Mouse (Mus musculus): ENCODE data around the gene Xrcc4.
"Not testable (repeated sequence)": the region's sequence is repeated elsewhere in the genome, so short reads cannot be mapped to it uniquely, and the experiment has no call there.

The Xrcc4 gene

GRCm38 (mm10) chr13:90088962-90089824 is at the start of gene Xrcc4, which contains the start of gene Tmem167:
TSS of gene Xrcc4 (minus strand) at chr13:90089608.
TSS of gene Tmem167 (plus strand) at chr13:90089123.
- DNase-seq (ENCODE audit: low read depth, low spot score): peak; percentile 95

- no peak for DNase-seq (ENCODE audit: low read depth, low spot score)
Observed at GRCm38 (mm10) chr13:90136156-90136910, 46.9 kb upstream of the Xrcc4 start.

- no peak for DNase-seq (ENCODE audit: low read depth, low spot score)
Observed at GRCm38 (mm10) chr13:90111681-90112080, 22.3 kb upstream of the Xrcc4 start.

GRCm38 (mm10) chr13:90108746-90109145 is 19.3 kb upstream of the Xrcc4 start:
- not testable (repeated sequence) for DNase-seq (ENCODE audit: low read depth, low spot score)

- no peak for DNase-seq (ENCODE audit: low read depth, low spot score)
Observed at GRCm38 (mm10) chr13:90106139-90106538, 16.7 kb upstream of the Xrcc4 start.

GRCm38 (mm10) chr13:90101514-90101913 is 12.1 kb upstream of the Xrcc4 start:
- DNase-seq (ENCODE audit: low read depth, low spot score): no peak

- no peak for DNase-seq (ENCODE audit: low read depth, low spot score)
Observed at GRCm38 (mm10) chr13:90089825-90090183, 396 bp upstream of the Xrcc4 start.

- no peak for DNase-seq (ENCODE audit: low read depth, low spot score)
Observed at GRCm38 (mm10) chr13:90061877-90062276, 27.5 kb downstream of the Xrcc4 start.

- DNase-seq (ENCODE audit: low read depth, low spot score): no peak
Observed at GRCm38 (mm10) chr13:90052408-90052807, 37.0 kb downstream of the Xrcc4 start.

GRCm38 (mm10) chr13:90051735-90052134 is 37.7 kb downstream of the Xrcc4 start:
- peak; percentile 30 for DNase-seq (ENCODE audit: low read depth, low spot score)

- no peak for DNase-seq (ENCODE audit: low read depth, low spot score)
Observed at GRCm38 (mm10) chr13:90039613-90040012, 49.8 kb downstream of the Xrcc4 start.

GRCm38 (mm10) chr13:90032977-90033376 is 56.4 kb downstream of the Xrcc4 start:
- no peak for DNase-seq (ENCODE audit: low read depth, low spot score)

- no peak for DNase-seq (ENCODE audit: low read depth, low spot score)
Observed at GRCm38 (mm10) chr13:90032523-90032922, 56.9 kb downstream of the Xrcc4 start.

- DNase-seq (ENCODE audit: low read depth, low spot score): no peak
Observed at GRCm38 (mm10) chr13:90030911-90031310, 58.5 kb downstream of the Xrcc4 start.

GRCm38 (mm10) chr13:90012620-90013019 is 76.8 kb downstream of the Xrcc4 start:
- DNase-seq (ENCODE audit: low read depth, low spot score): no peak

- DNase-seq (ENCODE audit: low read depth, low spot score): no peak
Observed at GRCm38 (mm10) chr13:90012198-90012597, 77.2 kb downstream of the Xrcc4 start.

- DNase-seq (ENCODE audit: low read depth, low spot score): no peak
Observed at GRCm38 (mm10) chr13:90011129-90011528, 78.3 kb downstream of the Xrcc4 start.

GRCm38 (mm10) chr13:90009786-90010185 is 79.6 kb downstream of the Xrcc4 start:
- no peak for DNase-seq (ENCODE audit: low read depth, low spot score)

GRCm38 (mm10) chr13:90005561-90005960 is 83.8 kb downstream of the Xrcc4 start:
- DNase-seq (ENCODE audit: low read depth, low spot score): no peak

GRCm38 (mm10) chr13:89997531-89997930 is 91.9 kb downstream of the Xrcc4 start:
- DNase-seq (ENCODE audit: low read depth, low spot score): no peak

GRCm38 (mm10) chr13:89986087-89986486 is 103.3 kb downstream of the Xrcc4 start:
- DNase-seq (ENCODE audit: low read depth, low spot score): no peak

GRCm38 (mm10) chr13:89970940-89971339 is 118.5 kb downstream of the Xrcc4 start:
- no peak for DNase-seq (ENCODE audit: low read depth, low spot score)

- no peak for DNase-seq (ENCODE audit: low read depth, low spot score)
Observed at GRCm38 (mm10) chr13:89968671-89969070, 120.7 kb downstream of the Xrcc4 start.
